8 mouse cellular contexts compared by ENCODE assay signal in the genomic region with DNA sequence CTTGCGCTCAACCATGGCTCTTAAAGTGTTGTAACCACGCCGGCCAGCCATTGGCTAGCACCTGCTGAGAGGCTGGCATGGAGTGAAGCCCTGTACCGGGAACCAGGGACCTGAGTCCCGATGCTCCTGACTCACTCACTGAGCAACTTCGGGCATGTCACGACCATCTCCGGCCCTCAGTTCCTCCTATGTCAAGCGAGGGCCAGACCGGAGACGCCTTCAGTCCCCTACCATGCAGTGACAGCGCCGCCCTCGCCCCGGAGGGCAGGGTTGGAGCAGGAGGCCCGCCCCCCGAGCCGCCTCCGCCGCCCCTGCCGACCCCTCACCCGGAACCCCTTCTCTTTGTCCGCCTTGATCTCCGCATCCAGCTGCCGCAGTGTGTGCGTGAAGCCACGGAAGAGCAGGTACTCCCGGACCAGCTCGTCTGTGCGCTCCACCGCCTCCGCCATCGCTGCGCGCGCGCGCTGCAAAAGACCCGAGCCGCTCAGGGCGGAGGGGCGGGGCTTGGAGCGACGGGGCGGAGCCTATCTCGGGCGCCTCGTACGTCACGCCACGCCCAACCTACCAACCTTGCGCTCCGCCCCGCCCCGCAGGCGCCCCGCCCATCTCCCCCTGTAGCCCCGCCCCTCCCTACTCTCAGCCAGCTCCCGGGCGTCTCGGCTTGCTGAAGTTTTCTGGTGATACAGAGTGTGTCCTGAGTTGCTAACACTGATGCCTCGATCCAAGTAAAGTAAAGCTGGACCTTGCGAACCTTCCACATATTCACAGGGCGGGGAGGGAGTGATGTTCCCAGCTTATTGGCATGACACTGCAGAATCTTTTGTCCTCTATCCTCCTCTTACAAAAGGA. TPM values are rescaled to one million over a fixed set of nuclear protein-coding genes. Genes with fewer than 3 reads are reported as not detected.
DNase-seq lines count a peak whose midpoint lies in the region; ATAC-seq and TF ChIP-seq lines count a peak whose summit lies in the region.

A gene (minus strand): TSS at position 506 of the 849 bp plus-strand sequence.

- peak within 1 kb of the TSS; percentile 76 for H3K9ac ChIP-seq in hindbrain, postnatal 0 days (replicated peaks; ENCODE audit: low read length)

- peaks cover 11% of the 10 kb centered on the region; the same call in 1 of the 2 replicates for H3K36me3 ChIP-seq in hindbrain, postnatal 0 days (ENCODE audit: insufficient read depth, low read length)

- no peaks in the 10 kb centered on the region for H3K9me3 ChIP-seq in hindbrain, postnatal 0 days (ENCODE audit: low read length)

- peak within 1 kb of the TSS; percentile 81 for H3K4me2 ChIP-seq in hindbrain, postnatal 0 days (ENCODE audit: low read depth, low read length)

- ATAC-seq in hindbrain, postnatal 0 days: peak; percentile 95
- peak; percentile 90 for ATAC-seq in megakaryocyte, adult 5-6 weeks (ENCODE audit: poor library complexity, severe bottlenecking)

- intact Hi-C loops in gastrocnemius, adult 2 months (cut with DNase I): no loop called here
- intact Hi-C loops in left cerebral cortex, adult 2 months (cut with DNase I): loop anchor here (2.0 kb wide), 1 partner anchor 32 kb away; a partner anchor contains a TSS

- peak; percentile 35; the same call in 1 of the 2 replicates for TF ChIP-seq CTCF in gastrocnemius, adult 2 months (IDR thresholded peaks at IDR 0.05)
- peak; percentile 31; the same call in 1 of the 2 replicates for TF ChIP-seq CTCF in hindbrain, postnatal 0 days (IDR thresholded peaks at IDR 0.05; ENCODE audit: low read depth)
- TF ChIP-seq CTCF in left cerebral cortex, adult 2 months (IDR thresholded peaks at IDR 0.05): no peak; the same call in 1 of the 2 replicates

- no peaks in the 10 kb centered on the region for H3K27me3 ChIP-seq in hindbrain, postnatal 0 days (ENCODE audit: insufficient read depth, low read length)

- H3K27ac ChIP-seq in gastrocnemius, adult 2 months: peak within 1 kb of the TSS; percentile 91
- H3K27ac ChIP-seq in hindbrain, postnatal 0 days: peak within 1 kb of the TSS; percentile 90
- peak within 1 kb of the TSS; percentile 88 for H3K27ac ChIP-seq in left cerebral cortex, adult 2 months

- peaks cover 11% of the 10 kb centered on the region; the same call in 1 of the 2 replicates for H3K4me1 ChIP-seq in hindbrain, postnatal 0 days (ENCODE audit: insufficient read depth, low read length)

- H3K4me3 ChIP-seq in gastrocnemius, adult 2 months: peak within 1 kb of the TSS; percentile 78
- peak within 1 kb of the TSS; percentile 78 for H3K4me3 ChIP-seq in hindbrain, postnatal 0 days (ENCODE audit: low read length)
- peak within 1 kb of the TSS; percentile 92 for H3K4me3 ChIP-seq in left cerebral cortex, adult 2 months

- under 1% methylated on average over 61 of the region's 64 CpGs for WGBS in hindbrain, postnatal 0 days

- DNase-seq in WW6 (ENCODE audit: low read depth, low spot score): peak; percentile 71
- DNase-seq in cerebellum, postnatal 4 days (ENCODE audit: low spot score in 2 of 2): peak; percentile 91 to 96
- peak; percentile 97 for DNase-seq in gastrocnemius, adult 2 months
- DNase-seq in hindbrain, postnatal 0 days (ENCODE audit: low spot score): peak; percentile 95
- DNase-seq in left cerebral cortex, adult 2 months (ENCODE audit: extremely low spot score in 1 of 2, low spot score in 2 of 2): peak; percentile 93
- peak; percentile 88 to 92 for DNase-seq in right cerebral cortex, adult 2 months (ENCODE audit: low spot score in 2 of 2)
- DNase-seq in urinary bladder, postnatal 14 days (ENCODE audit: low spot score): peak; percentile 95

RNA-seq across cellular contexts. Expression of the gene that starts here (rescaled TPM):
- 1 to 10 TPM; 5.2 to 8.0 TPM for total RNA-seq in gastrocnemius, adult 2 months (2021)
- total RNA-seq in hindbrain, postnatal 0 days (2014; rRNA removed): 52.7 and 61.3 TPM in 2 replicates
- 17.9 and 18.2 TPM in 2 replicates for polyA plus RNA-seq in hindbrain, postnatal 0 days (2015; fragmentation: Nextera tagmentation; extraction: Ambion mirVana)
- 10 to 100 TPM; 29.3 to 30.7 TPM for total RNA-seq in left cerebral cortex, adult 2 months (2021)
- 4.2 and 7.6 TPM in 2 replicates for total RNA-seq in megakaryocyte, adult 5-6 weeks (2015)
- total RNA-seq in megakaryocyte, adult 5-6 weeks (2017): 19.6 and 27.5 TPM in 2 replicates

Comparison
In these comparisons a context has a peak if more than half of its experiments do, and no peak if none do; other contexts are left out.
1. Peak in every context shown above with its lines: DNase-seq, ATAC-seq, H3K4me3 ChIP-seq and H3K27ac ChIP-seq.